Mouse (Mus musculus) cortical plate, adult 2 months (tissue): ENCODE data around the gene Sec24c. TPM values are rescaled to one million over a fixed set of nuclear protein-coding genes. Genes with fewer than 3 reads are reported as not detected.

Source experiments
- H3K27ac ChIP-seq: fragments of 200-500 bp; 2 replicates; pipeline ENCODE4 v1.5.1; 2012; ENCODE audit warnings: low read length, control low read depth, inconsistent platforms; ENCODE audit not compliant: insufficient read depth
- H3K4me1 ChIP-seq: fragments of 200-500 bp; 2 replicates; pipeline ENCODE4 v1.6.1; 2011; ENCODE audit warnings: low read length; ENCODE audit not compliant: control insufficient read depth, insufficient read depth
- H3K4me3 ChIP-seq: fragments of 200-500 bp; 2 replicates; pipeline ENCODE4 v1.5.1; 2011; ENCODE audit warnings: mild to moderate bottlenecking, low read length, control low read depth; ENCODE audit not compliant: insufficient read depth
- CTCF ChIP-seq: fragments of 200-500 bp; IDR thresholded peaks from 2 replicates; pipeline ENCODE4 v1.5.1; 2011; ENCODE audit warnings: mild to moderate bottlenecking, control low read depth, low read length; ENCODE audit not compliant: insufficient read depth; ENCODE audit errors: extremely low read depth
- POLR2A ChIP-seq: fragments of 200-500 bp; IDR thresholded peaks from 2 replicates; pipeline ENCODE4 v1.6.1; 2011; ENCODE audit warnings: mild to moderate bottlenecking, low read length, control low read depth; ENCODE audit not compliant: insufficient read depth; ENCODE audit errors: extremely low read depth
- polyA plus RNA-seq: library from polyadenylated mRNA; depleted of rRNA; stranded (reverse); fragments of >200 nt; gene quantifications from 2 replicates; pipeline ENCODE4 v1.2.3, GENCODE M21; 2012

Sec24c gene
- polyA plus RNA-seq, 1 experiment = 79.3 TPM

- no peaks in the 10 kb centered on the region; the same call in 1 of the 2 replicates for H3K4me1 ChIP-seq
- no peak overlapping the region for H3K27ac ChIP-seq
- H3K4me3 ChIP-seq = no peak overlapping the region
- TF ChIP-seq CTCF (no peak), POLR2A (no peak)
Observed at GRCm38 (mm10) chr14:20725660-20726339, 51.7 kb downstream of the Sec24c start.

- TF ChIP-seq CTCF = no peak
- TF ChIP-seq POLR2A = no peak
- peaks cover 1% of the 10 kb centered on the region; the same call in 1 of the 2 replicates for H3K4me1 ChIP-seq
- H3K4me3 ChIP-seq = no peak overlapping the region
- H3K27ac ChIP-seq = no peak overlapping the region
Observed at GRCm38 (mm10) chr14:20729871-20730270, 55.8 kb downstream of the Sec24c start.

- Histone ChIP-seq H3K27ac (no peak overlapping the region), H3K4me3 (no peak overlapping the region), H3K4me1 (peaks cover 1% of the 10 kb centered on the region; the same call in 1 of the 2 replicates)
- TF ChIP-seq CTCF (no peak), POLR2A (no peak)
Observed at GRCm38 (mm10) chr14:20730853-20731602, 56.9 kb downstream of the Sec24c start.

GRCm38 (mm10) chr14:20733041-20733951 is 59.2 kb downstream of the Sec24c start:
- Histone ChIP-seq H3K27ac (no peak overlapping the region), H3K4me1 (peaks cover 1% of the 10 kb centered on the region; the same call in 1 of the 2 replicates), H3K4me3 (peak overlapping the region; percentile 85)
- TF ChIP-seq POLR2A (no peak), CTCF (no peak)

GRCm38 (mm10) chr14:20733952-20734774 is 60.1 kb downstream of the Sec24c start, which contains the start of gene Ndst2:
Gene Ndst2 (minus strand): TSS chr14:20734562.
- peaks cover 1% of the 10 kb centered on the region; the same call in 1 of the 2 replicates for H3K4me1 ChIP-seq
- TF ChIP-seq CTCF (no peak), POLR2A (0 out of 2 replicates have a peak, but pooled peaks have one; percentile 35)
- peak within 1 kb of the TSS; percentile 85 for H3K4me3 ChIP-seq
- peak within 1 kb of the TSS; percentile 88 for H3K27ac ChIP-seq

GRCm38 (mm10) chr14:20735052-20735451 is 60.9 kb downstream of the Sec24c start:
- TF ChIP-seq CTCF (no peak), POLR2A (no peak)
- H3K4me1 ChIP-seq = peaks cover 1% of the 10 kb centered on the region; the same call in 1 of the 2 replicates
- H3K4me3 ChIP-seq = no peak overlapping the region; the same call in 1 of the 2 replicates
- H3K27ac ChIP-seq = no peak overlapping the region

GRCm38 (mm10) chr14:20735892-20736390 is 61.8 kb downstream of the Sec24c start:
- Histone ChIP-seq H3K27ac (no peak overlapping the region), H3K4me1 (peaks cover 1% of the 10 kb centered on the region; the same call in 1 of the 2 replicates), H3K4me3 (no peak overlapping the region)
- TF ChIP-seq POLR2A = no peak
- TF ChIP-seq CTCF = no peak

- Histone ChIP-seq H3K4me3 (no peak overlapping the region), H3K4me1 (peaks cover 1% of the 10 kb centered on the region; the same call in 1 of the 2 replicates), H3K27ac (no peak overlapping the region)
- TF ChIP-seq POLR2A (no peak), CTCF (peak; percentile 56; the same call in 1 of the 2 replicates)
Observed at GRCm38 (mm10) chr14:20737306-20737705, 63.2 kb downstream of the Sec24c start.
